Mouse (Mus musculus) forebrain, embryonic 10.5 days (tissue): ENCODE measurements around the gene Btg3. TPM values are rescaled to one million over a fixed set of nuclear protein-coding genes. Genes with fewer than 3 reads are reported as not detected.

ENCODE experiments used
- DNase-seq: peaks from one replicate; pipeline ENCODE4 v3.0.0-alpha.2; 2017; ENCODE audit warnings: low spot score; ENCODE audit errors: extremely low spot score
- H3K27ac ChIP-seq: fragments of 300-500 bp; sonication (generic); 2 replicates; pipeline ENCODE4 v1.5.1; 2016; ENCODE audit warnings: mild to moderate bottlenecking
- H3K27me3 ChIP-seq: fragments of 300-500 bp; sonication (generic); 2 replicates; pipeline ENCODE4 v1.6.1; 2016; ENCODE audit warnings: mild to moderate bottlenecking; ENCODE audit not compliant: poor library complexity, severe bottlenecking
- H3K36me3 ChIP-seq: fragments of 300-500 bp; sonication (generic); replicated peaks from 2 replicates; pipeline ENCODE4 v1.6.1; 2016; ENCODE audit warnings: mild to moderate bottlenecking, moderate library complexity
- H3K4me1 ChIP-seq: fragments of 300-500 bp; sonication (generic); 2 replicates; pipeline ENCODE4 v1.6.1; 2016
- H3K4me3 ChIP-seq: fragments of 300-500 bp; sonication (generic); 2 replicates; pipeline ENCODE4 v1.5.1; 2016; ENCODE audit warnings: mild to moderate bottlenecking, moderate library complexity
- H3K9me3 ChIP-seq: fragments of 300-500 bp; sonication (generic); 2 replicates; pipeline ENCODE4 v1.6.1; 2016; ENCODE audit warnings: mild to moderate bottlenecking, moderate library complexity
- WGBS: fragments of 180-500 bp; shearing (Covaris S2); methylation state at CpG from one replicate; pipeline ENCODE4 v1.1.7; 2016; 5-methylcytosine and 5-hydroxymethylcytosine counted together
- polyA plus RNA-seq: library from polyadenylated mRNA; unstranded; fragments of >200 nt; fragmentation: Nextera tagmentation; extraction: Ambion mirVana; gene quantifications from 2 replicates; pipeline ENCODE4 v1.2.1, GENCODE M21; 2016

Btg3 gene
- polyA plus RNA-seq, 1 experiment from 2014 or later = 40.2 TPM

GRCm38 (mm10) chr16:78341356-78341755 is 35.6 kb downstream of the Btg3 start:
- H3K27me3 ChIP-seq = no peaks in the 10 kb centered on the region
- no peak overlapping the region for H3K4me3 ChIP-seq
- peaks cover 57% of the 10 kb centered on the region for H3K36me3 ChIP-seq
- no peaks in the 10 kb centered on the region for H3K9me3 ChIP-seq
- WGBS = 88% methylated on average over 4 of the region's 4 CpGs
- H3K27ac ChIP-seq = no peak overlapping the region
- H3K4me1 ChIP-seq = peaks cover 6% of the 10 kb centered on the region; the same call in 1 of the 2 replicates
- DNase-seq = peak; percentile 12

GRCm38 (mm10) chr16:78337226-78337625 is 39.8 kb downstream of the Btg3 start:
- H3K27ac ChIP-seq = peak overlapping the region; percentile 20; the same call in 1 of the 2 replicates
- no peaks in the 10 kb centered on the region for H3K9me3 ChIP-seq
- H3K27me3 ChIP-seq = no peaks in the 10 kb centered on the region
- H3K36me3 ChIP-seq = peaks cover 90% of the 10 kb centered on the region
- DNase-seq = no peak
- 78% methylated on average over 8 of the region's 8 CpGs for WGBS
- no peak overlapping the region for H3K4me3 ChIP-seq
- H3K4me1 ChIP-seq = peaks cover 6% of the 10 kb centered on the region; the same call in 1 of the 2 replicates

- DNase-seq = no peak
Observed at GRCm38 (mm10) chr16:78327999-78328398, 49.0 kb downstream of the Btg3 start.

GRCm38 (mm10) chr16:78327562-78327961 is 49.4 kb downstream of the Btg3 start:
- DNase-seq = no peak

More at GRCm38 (mm10) chr16:78327999-78328398, 49.0 kb downstream of the Btg3 start:
- Histone ChIP-seq H3K4me1 (peaks cover under 1% of the 10 kb centered on the region; the same call in 1 of the 2 replicates), H3K27me3 (no peaks in the 10 kb centered on the region), H3K27ac (no peak overlapping the region), H3K9me3 (no peaks in the 10 kb centered on the region), H3K36me3 (peaks cover 96% of the 10 kb centered on the region), H3K4me3 (no peak overlapping the region)
- 96% methylated on average over 12 of the region's 12 CpGs for WGBS

GRCm38 (mm10) chr16:78325972-78326848 is 50.8 kb downstream of the Btg3 start:
- Histone ChIP-seq H3K36me3 (peaks cover 79% of the 10 kb centered on the region), H3K4me1 (peaks cover 18% of the 10 kb centered on the region), H3K27ac (no peak overlapping the region), H3K4me3 (no peak overlapping the region), H3K9me3 (no peaks in the 10 kb centered on the region), H3K27me3 (no peaks in the 10 kb centered on the region)
- 92% methylated on average over 27 of the region's 27 CpGs for WGBS
- no peak for DNase-seq

More at GRCm38 (mm10) chr16:78327562-78327961, 49.4 kb downstream of the Btg3 start:
- no peaks in the 10 kb centered on the region for H3K9me3 ChIP-seq
- H3K4me3 ChIP-seq = no peak overlapping the region
- peaks cover 5% of the 10 kb centered on the region for H3K4me1 ChIP-seq
- H3K27me3 ChIP-seq = no peaks in the 10 kb centered on the region
- H3K27ac ChIP-seq = no peak overlapping the region
- 95% methylated on average over 7 of the region's 7 CpGs for WGBS
- H3K36me3 ChIP-seq = peaks cover 93% of the 10 kb centered on the region

GRCm38 (mm10) chr16:78322140-78322539 is 54.9 kb downstream of the Btg3 start:
- no peak for DNase-seq
- Histone ChIP-seq H3K27ac (peak overlapping the region; percentile 0; the same call in 1 of the 2 replicates), H3K9me3 (no peaks in the 10 kb centered on the region), H3K27me3 (no peaks in the 10 kb centered on the region), H3K4me3 (no peak overlapping the region), H3K4me1 (peaks cover 42% of the 10 kb centered on the region), H3K36me3 (peaks cover 41% of the 10 kb centered on the region)
- WGBS = 48% methylated on average over 7 of the region's 7 CpGs

- WGBS = 7% methylated on average over 7 of the region's 7 CpGs
- Histone ChIP-seq H3K27ac (no peak overlapping the region), H3K36me3 (peaks cover 41% of the 10 kb centered on the region), H3K27me3 (no peaks in the 10 kb centered on the region), H3K4me3 (peak overlapping the region; percentile 14; the same call in 1 of the 2 replicates), H3K9me3 (no peaks in the 10 kb centered on the region), H3K4me1 (peaks cover 48% of the 10 kb centered on the region)
- DNase-seq = no peak
Observed at GRCm38 (mm10) chr16:78321559-78321958, 55.4 kb downstream of the Btg3 start.

- no peak overlapping the region for H3K4me3 ChIP-seq
- H3K36me3 ChIP-seq = peaks cover 31% of the 10 kb centered on the region
- H3K9me3 ChIP-seq = no peaks in the 10 kb centered on the region
- 81% methylated on average over 7 of the region's 7 CpGs for WGBS
- DNase-seq = no peak
- no peaks in the 10 kb centered on the region for H3K27me3 ChIP-seq
- no peak overlapping the region for H3K27ac ChIP-seq
- peaks cover 57% of the 10 kb centered on the region for H3K4me1 ChIP-seq
Observed at GRCm38 (mm10) chr16:78319711-78320110, 57.3 kb downstream of the Btg3 start.

- no peak overlapping the region for H3K27ac ChIP-seq
- no peaks in the 10 kb centered on the region for H3K9me3 ChIP-seq
- no peak overlapping the region for H3K4me3 ChIP-seq
- 86% methylated on average over 7 of the region's 7 CpGs for WGBS
- peaks cover 74% of the 10 kb centered on the region for H3K4me1 ChIP-seq
- H3K27me3 ChIP-seq = no peaks in the 10 kb centered on the region
- DNase-seq = no peak
- peaks cover 18% of the 10 kb centered on the region for H3K36me3 ChIP-seq
Observed at GRCm38 (mm10) chr16:78317960-78318359, 59.0 kb downstream of the Btg3 start.

- no peaks in the 10 kb centered on the region for H3K9me3 ChIP-seq
- peaks cover 23% of the 10 kb centered on the region for H3K36me3 ChIP-seq
- WGBS = 83% methylated on average over 9 of the region's 9 CpGs
- no peaks in the 10 kb centered on the region for H3K27me3 ChIP-seq
- H3K4me1 ChIP-seq = peaks cover 74% of the 10 kb centered on the region
- no peak overlapping the region for H3K4me3 ChIP-seq
- no peak overlapping the region for H3K27ac ChIP-seq
- no peak for DNase-seq
Observed at GRCm38 (mm10) chr16:78316849-78317248, 60.1 kb downstream of the Btg3 start.

GRCm38 (mm10) chr16:78314026-78314425 is 63.0 kb downstream of the Btg3 start:
- no peak for DNase-seq
- H3K9me3 ChIP-seq = no peaks in the 10 kb centered on the region
- H3K4me1 ChIP-seq = peaks cover 62% of the 10 kb centered on the region
- H3K27me3 ChIP-seq = no peaks in the 10 kb centered on the region
- peak overlapping the region; percentile 16; the same call in 1 of the 2 replicates for H3K4me3 ChIP-seq
- H3K27ac ChIP-seq = peak overlapping the region; percentile 72
- peaks cover 47% of the 10 kb centered on the region for H3K36me3 ChIP-seq
- 46% methylated on average over 6 of the region's 6 CpGs for WGBS

- DNase-seq = no peak
- H3K9me3 ChIP-seq = no peaks in the 10 kb centered on the region
- H3K27me3 ChIP-seq = no peaks in the 10 kb centered on the region
- H3K36me3 ChIP-seq = peaks cover 53% of the 10 kb centered on the region
- peak overlapping the region; percentile 16; the same call in 1 of the 2 replicates for H3K4me3 ChIP-seq
- H3K4me1 ChIP-seq = peaks cover 60% of the 10 kb centered on the region
- WGBS = 60% methylated on average over 16 of the region's 16 CpGs
- H3K27ac ChIP-seq = peak overlapping the region; percentile 72
Observed at GRCm38 (mm10) chr16:78313135-78313887, 63.7 kb downstream of the Btg3 start.
